Mouse (Mus musculus) gastrocnemius, postnatal 14 days (tissue): ENCODE data around the gene Pcdh15. TPM values are rescaled to one million over a fixed set of nuclear protein-coding genes. Genes with fewer than 3 reads are reported as not detected.

Source experiments
- DNase-seq: peaks from one replicate; pipeline ENCODE4 v3.0.0; 2021; ENCODE audit warnings: mixed read lengths
- intact Hi-C: fragments of 180-260 bp; cut with DNase I; formaldehyde crosslinking; loops from one replicate; pipeline ENCODE4 v1.15.1; 2025; ENCODE audit warnings: low total_unique reads
- total RNA-seq, 2 experiments: library from RNA; stranded (reverse); gene quantifications; 2 replicates each; pipeline ENCODE4 v1.2.3; 2021

The Pcdh15 gene
- total RNA-seq, 2 experiments from 2014 or later, result 0.08 to 0.31 TPM

GRCm38 (mm10) chr10:74203650-74204049 is 1104.5 kb downstream of the Pcdh15 start:
- DNase-seq, result no peak
- intact Hi-C loops, result loop anchor here (10.0 kb wide), 1 partner anchor 639 kb away; no protein-coding TSS in a partner anchor

- no peak for DNase-seq
- intact Hi-C loops, result no loop called here
Observed at GRCm38 (mm10) chr10:74217268-74217667, 1118.1 kb downstream of the Pcdh15 start.

- DNase-seq, result no peak
- intact Hi-C loops, result no loop called here
Observed at GRCm38 (mm10) chr10:74220439-74220838, 1121.3 kb downstream of the Pcdh15 start.

GRCm38 (mm10) chr10:74257716-74258446 is 1158.7 kb downstream of the Pcdh15 start:
- intact Hi-C loops, result no loop called here
- no peak for DNase-seq

- intact Hi-C loops, result no loop called here
- DNase-seq, result no peak
Observed at GRCm38 (mm10) chr10:74258639-74259038, 1159.5 kb downstream of the Pcdh15 start.

- no peak for DNase-seq
- intact Hi-C loops, result no loop called here
Observed at GRCm38 (mm10) chr10:74269637-74270269, 1170.6 kb downstream of the Pcdh15 start.

GRCm38 (mm10) chr10:74270894-74271293 is 1171.8 kb downstream of the Pcdh15 start:
- intact Hi-C loops, result no loop called here
- DNase-seq, result no peak

- intact Hi-C loops, result no loop called here
- DNase-seq, result no peak
Observed at GRCm38 (mm10) chr10:74304120-74304519, 1205.0 kb downstream of the Pcdh15 start.

GRCm38 (mm10) chr10:74305439-74306158 is 1206.5 kb downstream of the Pcdh15 start:
- intact Hi-C loops, result no loop called here
- no peak for DNase-seq

GRCm38 (mm10) chr10:74307035-74307434 is 1207.9 kb downstream of the Pcdh15 start:
- intact Hi-C loops, result no loop called here
- DNase-seq, result no peak

GRCm38 (mm10) chr10:74316091-74316490 is 1216.9 kb downstream of the Pcdh15 start:
- DNase-seq, result no peak

GRCm38 (mm10) chr10:74335412-74335811 is 1236.3 kb downstream of the Pcdh15 start:
- intact Hi-C loops, result no loop called here
- DNase-seq, result no peak

More at GRCm38 (mm10) chr10:74316091-74316490, 1216.9 kb downstream of the Pcdh15 start:
- intact Hi-C loops, result no loop called here

- intact Hi-C loops, result no loop called here
Observed at GRCm38 (mm10) chr10:74339247-74340160, 1240.4 kb downstream of the Pcdh15 start.

GRCm38 (mm10) chr10:74359526-74359925 is 1260.4 kb downstream of the Pcdh15 start:
- intact Hi-C loops, result no loop called here
- no peak for DNase-seq

More at GRCm38 (mm10) chr10:74339247-74340160, 1240.4 kb downstream of the Pcdh15 start:
- no peak for DNase-seq

- intact Hi-C loops, result no loop called here
- DNase-seq, result no peak
Observed at GRCm38 (mm10) chr10:74378697-74379096, 1279.6 kb downstream of the Pcdh15 start.

- DNase-seq, result no peak
- intact Hi-C loops, result no loop called here
Observed at GRCm38 (mm10) chr10:74379276-74380134, 1280.4 kb downstream of the Pcdh15 start.

GRCm38 (mm10) chr10:74387538-74388499 is 1288.7 kb downstream of the Pcdh15 start:
- intact Hi-C loops, result no loop called here
- DNase-seq, result no peak
